Mouse (Mus musculus): ENCODE measurements around the gene Tmed8.
"Not testable (repeated sequence)": the region's sequence is repeated elsewhere in the genome, so short reads cannot be mapped to it uniquely, and the experiment has no call there.

Gene Tmed8

GRCm38 (mm10) chr12:87158099-87158498, 42.2 kb downstream of the Tmed8 start:
- DNase-seq: peak; percentile 12 to 27

- DNase-seq: peak; percentile 82 to 90
Observed at GRCm38 (mm10) chr12:87157361-87157760, 42.9 kb downstream of the Tmed8 start.

- DNase-seq: not testable (repeated sequence)
Observed at GRCm38 (mm10) chr12:87154448-87154847, 45.8 kb downstream of the Tmed8 start.

GRCm38 (mm10) chr12:87149471-87149870, 50.8 kb downstream of the Tmed8 start:
- DNase-seq: no peak

GRCm38 (mm10) chr12:87148136-87148535, 52.1 kb downstream of the Tmed8 start:
- peak; percentile 67 to 77 for DNase-seq

- DNase-seq: peak; percentile 94 to 97
Observed at GRCm38 (mm10) chr12:87147395-87148089, 52.7 kb downstream of the Tmed8 start, which contains the start of gene Pomt2. Gene Pomt2, minus strand, starts transcription at chr12:87147968.

GRCm38 (mm10) chr12:87146966-87147365, 53.3 kb downstream of the Tmed8 start, which contains the start of gene Gstz1:
Gene Gstz1, plus strand, starts transcription at chr12:87147165.
- DNase-seq: peak; percentile 93 to 94

- no peak for DNase-seq
Observed at GRCm38 (mm10) chr12:87142156-87142555, 58.1 kb downstream of the Tmed8 start.

- DNase-seq: no peak
Observed at GRCm38 (mm10) chr12:87138768-87139167, 61.5 kb downstream of the Tmed8 start.

GRCm38 (mm10) chr12:87138342-87138701, 61.9 kb downstream of the Tmed8 start:
- DNase-seq: no peak

GRCm38 (mm10) chr12:87137439-87138341, 62.6 kb downstream of the Tmed8 start:
- no peak for DNase-seq

- no peak for DNase-seq
Observed at GRCm38 (mm10) chr12:87132784-87133183, 67.5 kb downstream of the Tmed8 start.

- DNase-seq: no peak
Observed at GRCm38 (mm10) chr12:87132210-87132609, 68.0 kb downstream of the Tmed8 start.

GRCm38 (mm10) chr12:87131619-87132018, 68.6 kb downstream of the Tmed8 start:
- DNase-seq: peak; percentile 31 to 69

GRCm38 (mm10) chr12:87131181-87131580, 69.1 kb downstream of the Tmed8 start:
- peak in 1 of 2 experiments; percentile 17 for DNase-seq

GRCm38 (mm10) chr12:87130224-87130623, 70.0 kb downstream of the Tmed8 start:
- no peak for DNase-seq

- DNase-seq: no peak
Observed at GRCm38 (mm10) chr12:87127256-87127655, 73.0 kb downstream of the Tmed8 start.

GRCm38 (mm10) chr12:87121918-87122589, 78.2 kb downstream of the Tmed8 start:
- DNase-seq: no peak
